Mouse (Mus musculus): ENCODE data around the gene Cyp4f16.
"Not testable (repeated sequence)": the region's sequence is repeated elsewhere in the genome, so short reads cannot be mapped to it uniquely, and the experiment has no call there.

Gene Cyp4f16

GRCm38 (mm10) chr17:32550900-32551770 lies 14.8 kb downstream of the Cyp4f16 start:
- no peak for DNase-seq (ENCODE audit: low spot score)

- DNase-seq (ENCODE audit: low spot score), result not testable (repeated sequence)
These were observed 16.7 kb downstream of the Cyp4f16 start for GRCm38 (mm10) chr17:32553016-32553415.

GRCm38 (mm10) chr17:32554368-32554767 lies 18.0 kb downstream of the Cyp4f16 start:
- not testable (repeated sequence) for DNase-seq (ENCODE audit: low spot score)

GRCm38 (mm10) chr17:32563301-32563700 lies 26.9 kb downstream of the Cyp4f16 start:
- DNase-seq (ENCODE audit: low spot score), result not testable (repeated sequence)

GRCm38 (mm10) chr17:32573286-32573685 lies 36.9 kb downstream of the Cyp4f16 start:
- DNase-seq (ENCODE audit: low spot score), result not testable (repeated sequence)

- DNase-seq (ENCODE audit: low spot score), result no peak
These were observed 41.3 kb downstream of the Cyp4f16 start for GRCm38 (mm10) chr17:32577496-32578186.

GRCm38 (mm10) chr17:32596494-32596893 lies 60.1 kb downstream of the Cyp4f16 start:
- no peak for DNase-seq (ENCODE audit: low spot score)

Data from urinary bladder, postnatal 10 days (tissue).